Mouse (Mus musculus) mouse trophoblast stem cell (cell line): ENCODE measurements around the gene March11.

Experiments
- in situ Hi-C, 2 experiments: fragments of 300-500 bp; cut with MseI, MboI; formaldehyde crosslinking; loops; 2 replicates in 1 of 2; 3 replicates in 1 of 2; pipeline ENCODE4 v1.15.1; 2025

Gene March11

GRCm38 (mm10) chr15:26308629-26309230 is at the start of gene March11:
TSS of gene March11 (plus strand) at chr15:26309048.
- in situ Hi-C loops, result loop anchor here in 1 of 2 experiments (25.0 kb wide), 1 partner anchor 496 kb away; no protein-coding TSS in a partner anchor

GRCm38 (mm10) chr15:26262336-26262735 is 46.5 kb upstream of the March11 start:
- in situ Hi-C loops, result no loop called here

- in situ Hi-C loops, result no loop called here
Observed at GRCm38 (mm10) chr15:26269596-26269995, 39.3 kb upstream of the March11 start.

GRCm38 (mm10) chr15:26276035-26276511 is 32.8 kb upstream of the March11 start:
- in situ Hi-C loops, result no loop called here

GRCm38 (mm10) chr15:26276608-26277007 is 32.2 kb upstream of the March11 start:
- in situ Hi-C loops, result no loop called here

- in situ Hi-C loops, result no loop called here
Observed at GRCm38 (mm10) chr15:26291871-26292270, 17.0 kb upstream of the March11 start.

- in situ Hi-C loops, result no loop called here
Observed at GRCm38 (mm10) chr15:26292811-26293210, 16.0 kb upstream of the March11 start.

GRCm38 (mm10) chr15:26293215-26293614 is 15.6 kb upstream of the March11 start:
- in situ Hi-C loops, result no loop called here

GRCm38 (mm10) chr15:26298668-26299067 is 10.2 kb upstream of the March11 start:
- in situ Hi-C loops, result no loop called here

- in situ Hi-C loops, result loop anchor here in 1 of 2 experiments (25.0 kb wide), 1 partner anchor 497 kb away; no protein-coding TSS in a partner anchor
Observed at GRCm38 (mm10) chr15:26309291-26309931, 563 bp downstream of the March11 start.

- in situ Hi-C loops, result loop anchor here in 1 of 2 experiments (25.0 kb wide), 1 partner anchor 508 kb away; no protein-coding TSS in a partner anchor
Observed at GRCm38 (mm10) chr15:26319866-26320265, 11.0 kb downstream of the March11 start.

GRCm38 (mm10) chr15:26320402-26320801 is 11.6 kb downstream of the March11 start:
- in situ Hi-C loops, result loop anchor here in 1 of 2 experiments (25.0 kb wide), 1 partner anchor 508 kb away; no protein-coding TSS in a partner anchor

GRCm38 (mm10) chr15:26322804-26323203 is 14.0 kb downstream of the March11 start:
- in situ Hi-C loops, result loop anchor here in 1 of 2 experiments (25.0 kb wide), 1 partner anchor 511 kb away; no protein-coding TSS in a partner anchor

GRCm38 (mm10) chr15:26327157-26327556 is 18.3 kb downstream of the March11 start:
- in situ Hi-C loops, result loop anchor here (5.0 kb wide), 1 partner anchor 330 kb away; no protein-coding TSS in a partner anchor

- in situ Hi-C loops, result no loop called here
Observed at GRCm38 (mm10) chr15:26335791-26336190, 26.9 kb downstream of the March11 start.

- in situ Hi-C loops, result no loop called here
Observed at GRCm38 (mm10) chr15:26337775-26338174, 28.9 kb downstream of the March11 start.

- in situ Hi-C loops, result no loop called here
Observed at GRCm38 (mm10) chr15:26338343-26338742, 29.5 kb downstream of the March11 start.

- in situ Hi-C loops, result no loop called here
Observed at GRCm38 (mm10) chr15:26340490-26340889, 31.6 kb downstream of the March11 start.

GRCm38 (mm10) chr15:26340966-26341365 is 32.1 kb downstream of the March11 start:
- in situ Hi-C loops, result no loop called here

- in situ Hi-C loops, result no loop called here
Observed at GRCm38 (mm10) chr15:26344329-26344728, 35.5 kb downstream of the March11 start.

GRCm38 (mm10) chr15:26353656-26354055 is 44.8 kb downstream of the March11 start:
- in situ Hi-C loops, result no loop called here

GRCm38 (mm10) chr15:26365344-26365743 is 56.5 kb downstream of the March11 start:
- in situ Hi-C loops, result no loop called here

GRCm38 (mm10) chr15:26366511-26366910 is 57.7 kb downstream of the March11 start:
- in situ Hi-C loops, result no loop called here
